Mouse (Mus musculus) central nervous system, embryonic 18 days (tissue): Measurements from ENCODE around the gene Nsfl1c. TPM values are rescaled to one million over a fixed set of nuclear protein-coding genes. Genes with fewer than 3 reads are reported as not detected.

Source experiments
- polyA plus RNA-seq: library from polyadenylated mRNA; depleted of rRNA; stranded (reverse); fragments of >200 nt; gene quantifications from 2 replicates; pipeline ENCODE4 v1.2.3, GENCODE M21; 2012; rRNA removed

Nsfl1c gene
- polyA plus RNA-seq, result 199 and 200 TPM in 2 replicates

DNA sequence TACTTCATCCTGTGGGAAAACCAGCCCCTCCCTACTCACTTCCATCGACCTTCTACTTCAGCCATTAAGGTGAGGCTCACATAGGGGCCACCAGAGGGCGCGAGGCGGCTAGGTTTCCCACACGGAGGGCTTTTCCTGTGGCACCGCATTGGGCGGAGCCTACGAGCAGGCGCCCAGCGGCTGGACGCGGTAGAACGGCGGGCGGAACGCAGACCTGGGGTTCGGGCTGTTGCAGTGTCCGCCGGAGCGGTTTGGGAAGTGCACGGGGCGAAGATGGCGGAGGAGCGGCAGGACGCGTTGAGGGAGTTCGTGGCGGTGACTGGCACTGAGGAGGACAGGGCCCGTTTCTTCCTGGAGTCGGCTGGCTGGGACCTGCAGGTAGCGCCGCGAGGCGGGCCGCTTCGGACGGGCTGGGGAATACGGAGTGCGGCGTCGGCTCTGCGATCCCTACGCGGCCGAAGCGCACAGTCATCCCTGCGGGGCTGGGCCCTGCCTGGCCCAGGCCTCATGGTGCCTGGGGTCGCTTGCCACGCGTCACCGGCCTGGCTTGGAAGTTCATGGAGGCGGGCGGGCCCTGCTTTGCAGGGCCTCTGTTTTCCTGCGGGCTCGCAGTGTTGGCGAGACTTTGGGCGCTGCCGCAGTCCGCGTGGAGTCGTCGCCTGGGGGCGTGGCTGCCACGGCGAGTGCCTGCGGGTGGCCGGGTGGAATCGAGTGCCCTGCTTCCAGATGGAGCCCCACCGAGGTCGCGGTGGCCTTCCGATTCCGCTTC lies at the start of gene Nsfl1c:
Nsfl1c (plus strand) TSS at position 148 of the 769 bp plus-strand sequence.

DNA sequence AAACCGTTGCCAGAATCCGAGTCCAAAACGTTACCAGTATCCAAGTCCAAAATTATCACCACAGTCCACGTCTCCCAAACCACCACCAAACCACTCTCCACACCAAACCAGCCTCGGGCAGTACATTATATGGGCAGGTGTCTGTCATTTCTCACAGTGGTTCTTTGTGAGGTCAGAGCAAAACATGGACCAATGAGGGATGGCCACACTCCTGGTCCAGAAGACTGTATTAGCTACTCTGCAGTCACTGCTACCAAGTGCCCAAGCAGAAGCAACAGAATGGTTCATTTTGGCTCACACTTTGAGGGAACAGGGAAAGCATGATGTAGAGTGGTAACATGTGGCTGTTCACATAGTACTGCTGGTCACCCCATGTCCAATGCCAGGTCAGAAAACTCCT lies 17.9 kb upstream of the Nsfl1c start, which contains the start of gene 4921509C19Rik:
4921509C19Rik (minus strand) TSS at position 101 of the 400 bp plus-strand sequence.

DNA sequence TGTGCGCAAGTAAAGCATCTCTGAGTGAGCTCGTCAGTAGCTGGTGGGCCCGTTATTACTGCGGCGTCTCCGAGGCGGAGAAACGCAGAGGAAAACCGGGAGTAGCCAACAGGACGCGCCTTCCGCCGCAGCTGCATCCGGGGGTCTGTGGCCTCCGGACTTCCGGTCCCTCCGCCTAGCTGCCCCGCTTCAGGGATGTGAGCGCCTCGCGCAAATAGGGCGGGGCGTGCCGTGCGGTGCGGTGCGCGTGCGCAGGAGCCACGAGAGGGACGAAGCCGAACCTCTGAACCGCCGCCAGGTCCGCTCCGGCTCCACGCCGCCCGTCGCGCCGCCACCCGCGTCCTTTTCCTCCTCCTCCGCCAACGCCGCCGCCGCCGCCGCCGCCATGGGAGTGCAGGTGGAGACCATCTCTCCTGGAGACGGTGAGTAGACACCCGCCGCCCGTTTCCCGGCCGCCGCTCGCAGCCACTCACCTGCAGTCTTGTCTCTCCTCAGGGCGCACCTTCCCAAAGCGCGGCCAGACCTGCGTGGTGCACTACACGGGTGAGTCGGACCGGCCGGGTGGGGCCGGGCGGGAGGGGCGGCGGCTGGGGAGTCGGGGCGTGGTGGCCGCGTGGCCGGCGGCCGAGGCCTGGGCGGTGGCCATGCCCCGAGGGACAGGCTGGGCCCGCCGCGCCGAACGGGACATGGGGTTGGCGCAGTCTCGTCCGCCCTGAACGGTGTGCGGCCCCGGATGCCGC lies 48.5 kb downstream of the Nsfl1c start, which contains the start of gene Fkbp1a:
Fkbp1a (plus strand) TSS at position 161 of the 740 bp plus-strand sequence.

Other genes with a start within 250 kb of the Nsfl1c start
- gene 4921509C19Rik, start 18.0 kb upstream of the Nsfl1c start, polyA plus RNA-seq, result not detected in 2 replicates
- 226 TPM in 2 replicates for gene Fkbp1a, start 48.3 kb downstream of the Nsfl1c start, polyA plus RNA-seq
- gene Sdcbp2, start 78.4 kb downstream of the Nsfl1c start, polyA plus RNA-seq, result 1.3 and 3.0 TPM in 2 replicates
- 23.1 and 26.1 TPM in 2 replicates for gene Snph, start 138.4 kb downstream of the Nsfl1c start, polyA plus RNA-seq
- gene Rad21l, start 174.4 kb downstream of the Nsfl1c start, polyA plus RNA-seq, result 0.23 and 0.37 TPM in 2 replicates
- gene Tmem74b, start 207.8 kb downstream of the Nsfl1c start, polyA plus RNA-seq, result 26.3 and 26.6 TPM in 2 replicates